Mouse (Mus musculus) hindbrain, postnatal 0 days (tissue): ENCODE results near the gene Mtap. TPM values are rescaled to one million over a fixed set of nuclear protein-coding genes. Genes with fewer than 3 reads are reported as not detected.

Experiments
- ATAC-seq: fragments of 200-750 bp; cut with Nextera tagmentation; 2 replicates; pipeline ENCODE4 v1.8.0; 2017; ENCODE audit warnings: mild to moderate bottlenecking, moderate TSS enrichment, moderate library complexity
- DNase-seq: peaks from one replicate; pipeline ENCODE4 v3.0.0-alpha.2; 2015; ENCODE audit warnings: low spot score
- H3K27ac ChIP-seq: fragments of 300-500 bp; sonication (generic); 2 replicates; pipeline ENCODE4 v1.5.1; 2014; ENCODE audit warnings: mild to moderate bottlenecking
- H3K27me3 ChIP-seq: fragments of 300-500 bp; sonication (generic); 2 replicates; pipeline ENCODE4 v1.6.1; 2014; ENCODE audit warnings: low read length, mixed read lengths; ENCODE audit not compliant: insufficient read depth
- H3K36me3 ChIP-seq: fragments of 300-500 bp; sonication (generic); 2 replicates; pipeline ENCODE4 v1.6.1; 2014; ENCODE audit warnings: low read length, mixed read lengths; ENCODE audit not compliant: insufficient read depth
- H3K4me1 ChIP-seq: fragments of 300-500 bp; sonication (generic); 2 replicates; pipeline ENCODE4 v1.6.1; 2014; ENCODE audit warnings: antibody characterized with exemption, low read length, mixed read lengths; ENCODE audit not compliant: insufficient read depth
- H3K4me2 ChIP-seq: fragments of 300-500 bp; sonication (generic); 2 replicates; pipeline ENCODE4 v1.6.1; 2014; ENCODE audit warnings: low read depth, mild to moderate bottlenecking, low read length, moderate library complexity, mixed read lengths
- H3K4me3 ChIP-seq: fragments of 300-500 bp; sonication (generic); 2 replicates; pipeline ENCODE4 v1.5.1; 2014; ENCODE audit warnings: low read length
- H3K9ac ChIP-seq: fragments of 300-500 bp; sonication (generic); replicated peaks from 2 replicates; pipeline ENCODE4 v1.6.1; 2014; ENCODE audit warnings: mild to moderate bottlenecking, low read length, moderate library complexity, mixed read lengths
- H3K9me3 ChIP-seq: fragments of 300-500 bp; sonication (generic); 2 replicates; pipeline ENCODE4 v1.6.1; 2016; ENCODE audit warnings: low read length, mixed read lengths
- CTCF ChIP-seq: IDR thresholded peaks from 2 replicates; pipeline ENCODE4 v1.5.1; 2016; ENCODE audit warnings: antibody characterized with exemption, control low read depth, low read depth
- WGBS: fragments of 180-500 bp; shearing (Covaris S2); extraction: QIAGEN DNeasy Blood & Tissue Kit; methylation state at CpG from one replicate; pipeline ENCODE4 v1.1.7; 2014; 5-methylcytosine and 5-hydroxymethylcytosine counted together
- polyA plus RNA-seq: library from polyadenylated mRNA; unstranded; fragments of >200 nt; fragmentation: Nextera tagmentation; extraction: Ambion mirVana; gene quantifications from 2 replicates; pipeline ENCODE4 v1.2.1, GENCODE M21; 2015
- total RNA-seq: library from RNA; depleted of rRNA; stranded (reverse); fragments of >200 nt; gene quantifications from 2 replicates; pipeline ENCODE4 v1.2.3, GENCODE M21; 2014; rRNA removed

Mtap gene
- total and polyA plus RNA-seq, 2 experiments from 2014 or later: 9.9 to 26.1 TPM

- H3K4me3 ChIP-seq: no peak overlapping the region
- ATAC-seq (no peak), DNase-seq (no peak)
- no peak for TF ChIP-seq CTCF
- H3K36me3 ChIP-seq: no peaks in the 10 kb centered on the region
- no peak overlapping the region for H3K4me2 ChIP-seq
- no peak overlapping the region for H3K27ac ChIP-seq
- H3K4me1 ChIP-seq: no peaks in the 10 kb centered on the region
- H3K9me3 ChIP-seq: no peaks in the 10 kb centered on the region
- no peak overlapping the region for H3K9ac ChIP-seq
- H3K27me3 ChIP-seq: no peaks in the 10 kb centered on the region
Observed at GRCm38 (mm10) chr4:89197128-89197527, 60.2 kb downstream of the Mtap start.

- H3K27me3 ChIP-seq: no peaks in the 10 kb centered on the region
- no peaks in the 10 kb centered on the region for H3K4me1 ChIP-seq
- no peak overlapping the region for H3K9ac ChIP-seq
- ATAC-seq (no peak), DNase-seq (no peak)
- no peak overlapping the region for H3K27ac ChIP-seq
- H3K4me2 ChIP-seq: no peak overlapping the region
- no peaks in the 10 kb centered on the region for H3K9me3 ChIP-seq
- no peak for TF ChIP-seq CTCF
- no peaks in the 10 kb centered on the region for H3K36me3 ChIP-seq
- no peak overlapping the region for H3K4me3 ChIP-seq
- WGBS: 91% methylated on average over 1 of the region's 1 CpGs
Observed at GRCm38 (mm10) chr4:89200806-89201205, 63.9 kb downstream of the Mtap start.

- H3K27ac ChIP-seq: no peak overlapping the region
- H3K4me1 ChIP-seq: no peaks in the 10 kb centered on the region
Observed at GRCm38 (mm10) chr4:89209310-89209709, 72.4 kb downstream of the Mtap start.

DNA sequence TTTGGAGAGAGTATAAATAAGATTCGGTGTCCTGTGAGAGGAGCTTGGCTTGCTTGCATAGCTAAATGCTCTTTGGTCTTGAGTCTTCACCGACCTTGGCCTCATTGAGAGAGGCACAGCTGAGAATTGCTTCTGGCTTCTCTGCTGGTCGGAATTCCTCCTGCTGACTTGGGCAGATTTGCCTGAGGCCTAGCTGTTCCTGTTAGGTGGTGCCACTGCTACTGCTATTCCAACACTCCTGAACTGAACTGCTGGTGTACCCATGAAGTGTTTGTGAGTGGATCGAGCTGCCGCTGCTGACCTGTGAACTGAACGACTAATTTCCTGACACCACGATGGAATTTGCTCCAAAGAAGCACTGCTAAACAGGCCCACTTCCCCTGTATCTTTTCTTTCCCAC, 73.4 kb downstream of the Mtap start:
- Histone ChIP-seq H3K9ac (no peak overlapping the region), H3K9me3 (no peaks in the 10 kb centered on the region), H3K27me3 (no peaks in the 10 kb centered on the region), H3K27ac (no peak overlapping the region), H3K4me3 (no peak overlapping the region), H3K4me1 (no peaks in the 10 kb centered on the region), H3K4me2 (no peak overlapping the region), H3K36me3 (no peaks in the 10 kb centered on the region)
- no peak for DNase-seq
- TF ChIP-seq CTCF: no peak
- no peak for ATAC-seq
- WGBS: 84% methylated on average over 7 of the region's 7 CpGs

More at GRCm38 (mm10) chr4:89209310-89209709, 72.4 kb downstream of the Mtap start:
- DNase-seq (no peak), ATAC-seq (no peak)
- Histone ChIP-seq H3K4me3 (no peak overlapping the region), H3K9ac (no peak overlapping the region), H3K4me2 (no peak overlapping the region), H3K36me3 (no peaks in the 10 kb centered on the region), H3K9me3 (no peaks in the 10 kb centered on the region), H3K27me3 (no peaks in the 10 kb centered on the region)
- no peak for TF ChIP-seq CTCF

DNA sequence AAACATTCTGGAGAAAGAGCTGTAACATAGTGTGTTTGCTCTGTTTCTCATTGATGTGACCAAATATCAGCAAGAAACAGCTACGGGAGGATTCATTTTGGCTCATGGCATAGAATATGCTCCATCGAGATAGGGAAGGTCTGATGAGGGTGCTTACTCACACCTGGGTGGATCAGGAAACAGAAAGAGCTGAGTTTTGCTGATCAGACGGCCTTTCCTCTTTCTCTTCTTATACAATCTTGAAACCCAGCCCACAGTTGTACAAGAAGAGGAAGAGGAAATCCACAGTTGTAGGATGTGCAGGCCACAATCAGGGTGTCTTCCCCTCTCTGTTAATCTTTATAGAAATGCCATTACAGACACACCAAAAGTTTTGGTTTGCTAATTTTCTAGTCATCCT, 75.3 kb downstream of the Mtap start:
- no peak overlapping the region for H3K4me2 ChIP-seq
- no peak for DNase-seq
- no peaks in the 10 kb centered on the region for H3K27me3 ChIP-seq
- H3K9me3 ChIP-seq: no peaks in the 10 kb centered on the region
- no peaks in the 10 kb centered on the region for H3K36me3 ChIP-seq
- no peak overlapping the region for H3K9ac ChIP-seq
- no peak for TF ChIP-seq CTCF
- H3K4me1 ChIP-seq: no peaks in the 10 kb centered on the region
- no peak overlapping the region for H3K4me3 ChIP-seq
- ATAC-seq: no peak
- no peak overlapping the region for H3K27ac ChIP-seq
- 72% methylated on average over 3 of the region's 3 CpGs for WGBS

Other genes with a start within 250 kb of the Mtap start
- not detected in 2 replicates for gene Cdkn2a, start 157.5 kb downstream of the Mtap start, total RNA-seq
- gene Cdkn2a, start 157.5 kb downstream of the Mtap start, polyA plus RNA-seq: not detected in 2 replicates
- gene Cdkn2b, start 173.9 kb downstream of the Mtap start, total RNA-seq: 3.4 and 5.7 TPM in 2 replicates
- gene Cdkn2b, start 173.9 kb downstream of the Mtap start, polyA plus RNA-seq: 2.3 TPM in 2 replicates